Mouse (Mus musculus) embryonic facial prominence, embryonic 14.5 days (tissue): ENCODE results near the gene Slc9a8. TPM values are rescaled to one million over a fixed set of nuclear protein-coding genes. Genes with fewer than 3 reads are reported as not detected.

Experiments used
- ATAC-seq: fragments of 200-750 bp; cut with Nextera tagmentation; 2 replicates; pipeline ENCODE4 v1.8.0; 2017; ENCODE audit warnings: low read depth, moderate number of reproducible peaks, moderate TSS enrichment
- DNase-seq: peaks from one replicate; pipeline ENCODE4 v3.0.0-alpha.2; 2015; ENCODE audit warnings: low spot score
- H3K27ac ChIP-seq: fragments of 300-500 bp; sonication (generic); replicated peaks from 2 replicates; pipeline ENCODE4 v1.5.1; 2014; ENCODE audit warnings: low read depth, mild to moderate bottlenecking, low read length, moderate library complexity
- H3K27me3 ChIP-seq: fragments of 300-500 bp; sonication (generic); replicated peaks from 2 replicates; pipeline ENCODE4 v1.6.1; 2014; ENCODE audit warnings: low read length; ENCODE audit not compliant: control insufficient read depth, insufficient read depth
- H3K36me3 ChIP-seq: fragments of 300-500 bp; sonication (generic); 2 replicates; pipeline ENCODE4 v1.6.1; 2014; ENCODE audit warnings: low read length, mixed read lengths; ENCODE audit not compliant: control insufficient read depth, insufficient read depth
- H3K4me1 ChIP-seq: fragments of 300-500 bp; sonication (generic); 2 replicates; pipeline ENCODE4 v1.6.1; 2014; ENCODE audit warnings: antibody characterized with exemption, low read length; ENCODE audit not compliant: control insufficient read depth, insufficient read depth
- H3K4me2 ChIP-seq: fragments of 300-500 bp; sonication (generic); 2 replicates; pipeline ENCODE4 v1.6.1; 2014; ENCODE audit warnings: low read depth, mild to moderate bottlenecking, low read length, moderate library complexity, mixed read lengths
- H3K4me3 ChIP-seq: fragments of 300-500 bp; sonication (generic); 2 replicates; pipeline ENCODE4 v1.5.1; 2014; ENCODE audit warnings: low read depth, mild to moderate bottlenecking, low read length
- H3K9ac ChIP-seq: fragments of 300-500 bp; sonication (generic); 2 replicates; pipeline ENCODE4 v1.6.1; 2014; ENCODE audit warnings: low read depth, mild to moderate bottlenecking, low read length, moderate library complexity, mixed read lengths
- H3K9me3 ChIP-seq: fragments of 300-500 bp; sonication (generic); 2 replicates; pipeline ENCODE4 v1.6.1; 2016; ENCODE audit warnings: low read length; ENCODE audit not compliant: control insufficient read depth
- WGBS: fragments of 180-500 bp; shearing (Covaris S2); extraction: QIAGEN DNeasy Blood & Tissue Kit; methylation state at CpG from one replicate; pipeline ENCODE4 v1.1.7; 2014; 5-methylcytosine and 5-hydroxymethylcytosine counted together
- polyA plus RNA-seq: library from polyadenylated mRNA; unstranded; fragments of >200 nt; fragmentation: Nextera tagmentation; extraction: Ambion mirVana; gene quantifications from 2 replicates; pipeline ENCODE4 v1.2.1, GENCODE M21; 2014

The Slc9a8 gene
- polyA plus RNA-seq: 13.6 and 17.8 TPM in 2 replicates

DNA sequence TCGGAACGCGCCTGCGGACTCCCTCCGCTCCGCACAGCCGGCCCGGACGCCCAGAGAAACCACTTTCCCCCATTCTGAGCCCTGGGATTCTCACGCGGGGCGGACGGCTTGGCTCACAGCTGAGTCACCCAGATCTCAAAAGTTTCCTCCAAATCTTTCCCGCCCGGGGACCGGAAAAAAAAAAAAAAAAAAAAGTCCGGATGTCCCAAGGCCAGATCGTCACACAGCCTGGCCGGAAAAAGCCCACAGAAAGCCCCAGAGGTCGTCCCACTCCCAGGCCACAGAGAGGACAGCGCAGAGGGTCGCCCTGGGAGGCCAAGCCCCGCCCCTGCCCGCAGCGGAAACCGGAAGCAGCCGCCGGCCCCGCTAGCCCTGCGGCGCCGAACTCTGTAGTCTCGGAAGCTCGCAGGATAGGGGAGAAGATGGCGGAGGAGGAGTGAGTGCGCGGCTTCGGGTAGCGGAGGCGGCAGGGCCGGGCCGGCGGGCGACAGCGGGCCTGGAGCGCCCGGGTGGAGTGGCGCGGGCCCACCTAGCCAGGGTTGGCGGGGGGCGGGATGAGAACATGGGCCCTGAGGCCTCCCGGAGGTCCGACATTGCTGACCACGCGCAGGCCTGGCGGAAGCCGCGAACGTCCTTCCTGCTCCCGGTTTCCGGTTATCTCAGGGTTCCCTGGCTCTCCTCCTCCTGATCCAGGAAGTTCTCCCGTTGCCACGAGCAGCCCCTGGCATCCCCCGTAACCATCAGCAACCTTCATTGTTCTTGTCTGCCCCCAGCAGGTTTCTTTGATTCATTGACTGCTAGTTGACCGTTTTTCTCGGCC lies at the start of gene Slc9a8:
TSS of gene Slc9a8 (plus strand) at position 383 of the 820 bp plus-strand sequence.
- Histone ChIP-seq H3K4me1 (peaks cover 14% of the 10 kb centered on the region), H3K4me3 (peak within 1 kb of the TSS; percentile 82), H3K9ac (peak within 1 kb of the TSS; percentile 97), H3K27ac (peak within 1 kb of the TSS; percentile 98), H3K27me3 (no peaks in the 10 kb centered on the region), H3K36me3 (peaks cover 27% of the 10 kb centered on the region), H3K9me3 (no peaks in the 10 kb centered on the region), H3K4me2 (peak within 1 kb of the TSS; percentile 92)
- WGBS: 0% methylated on average over 51 of the region's 66 CpGs
- ATAC-seq: peak; percentile 97
- peak; percentile 96 for DNase-seq

DNA sequence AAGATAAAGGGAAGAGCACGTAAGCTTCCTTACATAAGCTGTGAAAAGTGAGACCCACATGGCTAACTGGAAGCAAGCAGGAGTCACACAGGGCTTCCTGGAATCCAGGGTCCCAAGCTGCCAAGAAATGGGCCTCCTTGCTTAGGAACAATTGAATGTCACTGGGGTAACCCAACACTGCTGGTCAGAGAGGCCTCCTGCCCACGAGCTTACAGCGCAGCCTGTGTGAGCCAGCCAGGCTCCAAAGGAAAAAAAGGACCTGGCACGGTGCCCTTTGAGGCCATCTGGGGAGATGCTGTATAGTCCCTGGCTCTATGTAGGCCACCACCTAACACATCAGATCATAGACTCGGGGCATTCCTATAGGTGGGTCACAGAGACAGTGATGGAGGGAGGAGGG lies 48.2 kb upstream of the Slc9a8 start:
- ATAC-seq (peak; percentile 87), DNase-seq (peak; percentile 67)
- 69% methylated on average over 5 of the region's 5 CpGs for WGBS
- Histone ChIP-seq H3K9ac (no peak overlapping the region), H3K27me3 (no peaks in the 10 kb centered on the region), H3K9me3 (no peaks in the 10 kb centered on the region), H3K4me2 (no peak overlapping the region), H3K4me3 (no peak overlapping the region), H3K4me1 (0 out of 2 replicates have a peak, but pooled peaks cover 5% of the 10 kb centered on the region), H3K27ac (no peak overlapping the region), H3K36me3 (no peaks in the 10 kb centered on the region)

DNA sequence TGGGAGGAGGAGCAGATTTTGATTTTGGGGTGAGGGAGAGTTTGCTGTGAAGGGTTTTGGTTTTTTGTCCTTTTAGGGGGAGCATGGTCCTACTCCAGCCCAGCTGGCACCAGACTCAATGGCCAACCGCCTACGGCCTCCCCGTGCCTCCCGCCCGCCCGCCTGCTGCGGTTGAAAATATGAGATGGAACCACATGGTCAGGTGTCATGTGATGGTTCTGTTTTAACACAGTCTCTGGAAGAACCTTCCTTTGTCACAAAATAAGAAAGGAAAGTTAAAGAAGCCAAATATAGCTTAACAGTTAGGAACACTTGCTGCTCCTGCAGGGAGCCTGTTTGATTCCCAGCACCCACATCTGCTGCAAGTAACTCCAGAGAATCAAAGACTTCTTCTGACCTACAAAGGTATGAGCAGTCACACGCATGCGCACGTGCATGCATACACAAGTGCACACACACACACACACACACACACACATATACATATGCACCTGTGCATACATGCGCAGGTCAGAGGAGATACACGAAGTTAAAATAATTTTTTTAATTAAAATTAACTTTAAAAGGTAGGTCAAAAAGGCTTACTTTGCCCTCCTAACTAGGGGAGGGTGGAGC lies 47.2 kb upstream of the Slc9a8 start:
- no peaks in the 10 kb centered on the region for H3K36me3 ChIP-seq
- H3K27me3 ChIP-seq: no peaks in the 10 kb centered on the region
- H3K27ac ChIP-seq: no peak overlapping the region
- 0 out of 2 replicates have a peak, but pooled peaks cover 5% of the 10 kb centered on the region for H3K4me1 ChIP-seq
- H3K9ac ChIP-seq: no peak overlapping the region
- DNase-seq (no peak), ATAC-seq (no peak)
- 86% methylated on average over 12 of the region's 12 CpGs for WGBS
- no peak overlapping the region for H3K4me2 ChIP-seq
- no peaks in the 10 kb centered on the region for H3K9me3 ChIP-seq
- no peak overlapping the region for H3K4me3 ChIP-seq

DNA sequence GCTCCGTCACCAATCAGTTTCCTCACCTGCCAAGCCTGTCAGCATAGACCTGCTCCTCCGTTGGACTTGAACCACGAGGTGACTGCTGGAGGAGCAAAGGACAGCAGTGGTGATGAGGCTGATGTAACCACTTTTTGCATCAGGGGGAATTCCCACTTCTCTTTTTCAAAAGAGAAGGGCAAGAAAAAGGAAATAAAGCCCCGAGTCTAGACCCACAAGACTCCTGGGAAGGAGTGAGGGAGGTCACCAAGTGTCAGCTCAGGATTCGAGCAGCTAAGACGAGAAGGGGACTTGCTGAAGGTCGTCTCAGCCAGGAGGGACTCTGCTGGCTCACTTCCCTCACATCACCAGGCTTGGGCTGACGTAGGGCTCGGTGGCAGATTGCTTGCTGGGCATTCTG lies 46.4 kb upstream of the Slc9a8 start:
- H3K27ac ChIP-seq: no peak overlapping the region
- ATAC-seq (no peak), DNase-seq (no peak)
- no peaks in the 10 kb centered on the region for H3K27me3 ChIP-seq
- H3K4me3 ChIP-seq: no peak overlapping the region
- H3K4me1 ChIP-seq: 0 out of 2 replicates have a peak, but pooled peaks cover 5% of the 10 kb centered on the region
- WGBS: 73% methylated on average over 9 of the region's 9 CpGs
- no peaks in the 10 kb centered on the region for H3K9me3 ChIP-seq
- no peak overlapping the region for H3K9ac ChIP-seq
- H3K36me3 ChIP-seq: no peaks in the 10 kb centered on the region
- no peak overlapping the region for H3K4me2 ChIP-seq

DNA sequence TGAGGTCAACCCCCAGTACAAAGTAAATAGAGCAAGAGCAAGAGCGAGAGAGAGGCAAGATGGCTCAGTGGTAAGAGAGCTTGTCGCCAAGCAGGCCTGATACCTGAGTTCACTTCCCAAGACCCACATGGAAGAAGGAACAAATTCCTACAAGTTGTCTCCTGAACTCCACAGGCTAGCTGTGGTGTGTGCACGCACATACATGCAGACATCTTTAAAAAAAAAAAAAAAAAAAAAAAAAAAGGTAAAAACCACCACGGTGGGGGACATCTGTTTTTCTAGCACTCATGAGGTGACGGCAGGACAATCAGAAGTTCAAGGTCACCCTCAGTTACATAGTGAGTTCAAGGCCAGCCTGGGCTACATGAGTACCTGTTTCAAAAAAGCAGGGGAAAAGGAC lies 45.8 kb upstream of the Slc9a8 start:
- H3K27ac ChIP-seq: no peak overlapping the region
- H3K4me1 ChIP-seq: 0 out of 2 replicates have a peak, but pooled peaks cover 5% of the 10 kb centered on the region
- no peaks in the 10 kb centered on the region for H3K27me3 ChIP-seq
- no peak overlapping the region for H3K9ac ChIP-seq
- H3K9me3 ChIP-seq: no peaks in the 10 kb centered on the region
- no peaks in the 10 kb centered on the region for H3K36me3 ChIP-seq
- no peak overlapping the region for H3K4me2 ChIP-seq
- no peak for ATAC-seq
- no peak overlapping the region for H3K4me3 ChIP-seq
- WGBS: 89% methylated on average over 5 of the region's 5 CpGs
- DNase-seq: no peak

DNA sequence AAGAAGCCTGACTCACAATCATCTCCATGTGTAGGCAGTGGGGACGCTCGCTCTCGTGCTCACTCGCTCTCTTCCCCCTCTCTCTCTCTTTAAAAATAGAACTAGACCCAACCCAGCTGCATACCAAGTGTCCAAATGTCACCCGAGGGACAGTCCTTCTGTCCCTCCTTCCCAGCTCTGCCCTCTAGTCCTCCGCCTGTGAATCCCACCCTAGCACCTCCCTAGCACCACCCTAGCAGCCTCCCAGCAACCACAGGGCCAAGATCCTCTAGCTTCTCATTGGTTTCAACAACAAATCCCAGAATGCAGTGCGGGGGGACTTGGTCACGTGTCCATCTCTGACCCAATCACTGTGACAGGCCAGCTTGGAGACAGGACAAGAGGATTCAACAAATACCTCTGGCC lies 45.4 kb upstream of the Slc9a8 start:
- no peak overlapping the region for H3K27ac ChIP-seq
- WGBS: 71% methylated on average over 8 of the region's 8 CpGs
- ATAC-seq: 0 out of 2 replicates have a peak, but pooled peaks have one; percentile 48
- H3K9ac ChIP-seq: no peak overlapping the region
- DNase-seq: peak; percentile 55
- 0 out of 2 replicates have a peak, but pooled peaks cover 5% of the 10 kb centered on the region for H3K4me1 ChIP-seq
- no peaks in the 10 kb centered on the region for H3K36me3 ChIP-seq
- no peaks in the 10 kb centered on the region for H3K27me3 ChIP-seq
- no peak overlapping the region for H3K4me3 ChIP-seq
- no peaks in the 10 kb centered on the region for H3K9me3 ChIP-seq
- H3K4me2 ChIP-seq: no peak overlapping the region

DNA sequence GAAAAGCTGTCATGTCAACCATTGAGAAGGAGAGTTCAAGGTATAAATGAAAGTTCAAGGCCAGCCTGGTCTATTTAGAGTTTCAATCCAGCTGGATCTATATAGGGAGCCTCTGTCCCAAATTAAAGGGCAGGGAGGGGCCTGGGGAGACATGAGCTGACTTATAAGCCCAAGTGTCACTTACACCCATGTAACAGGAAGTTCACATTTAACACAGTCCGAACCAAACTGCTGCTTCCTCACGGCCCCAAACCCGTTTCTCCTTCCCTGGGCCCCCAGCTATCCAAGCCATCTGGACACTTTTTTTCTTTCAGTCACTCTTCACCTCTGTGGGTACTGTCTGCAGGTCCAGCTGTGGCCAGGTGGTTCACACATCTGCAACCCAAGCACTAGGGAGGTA lies 43.8 kb upstream of the Slc9a8 start:
- 33% methylated on average over 3 of the region's 3 CpGs for WGBS
- DNase-seq: no peak
- no peak overlapping the region for H3K4me3 ChIP-seq
- no peak overlapping the region for H3K9ac ChIP-seq
- no peaks in the 10 kb centered on the region for H3K36me3 ChIP-seq
- H3K27me3 ChIP-seq: no peaks in the 10 kb centered on the region
- no peak for ATAC-seq
- H3K9me3 ChIP-seq: no peaks in the 10 kb centered on the region
- H3K4me1 ChIP-seq: 0 out of 2 replicates have a peak, but pooled peaks cover 5% of the 10 kb centered on the region
- no peak overlapping the region for H3K4me2 ChIP-seq
- no peak overlapping the region for H3K27ac ChIP-seq

DNA sequence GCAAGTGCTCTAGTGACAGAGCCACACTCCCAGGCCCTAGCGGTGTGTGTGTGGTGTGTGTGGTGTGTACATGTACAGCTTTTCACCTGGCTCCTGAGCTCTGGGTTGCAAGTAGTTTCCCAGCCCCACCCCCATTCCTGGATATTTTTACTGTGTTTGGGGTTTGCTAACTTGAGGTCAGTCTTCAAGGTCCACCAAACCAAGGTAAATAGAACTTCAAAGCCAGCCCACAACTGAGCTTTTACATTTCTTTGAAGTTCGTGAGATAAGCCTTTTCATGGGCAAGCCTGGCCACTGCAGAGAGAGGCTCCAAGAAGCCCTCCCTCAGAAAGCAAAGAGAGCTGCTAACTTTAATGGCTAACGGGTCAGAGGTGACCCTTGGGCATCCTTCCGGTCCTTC lies 42.5 kb upstream of the Slc9a8 start:
- Histone ChIP-seq H3K4me1 (no peaks in the 10 kb centered on the region), H3K27ac (no peak overlapping the region), H3K36me3 (no peaks in the 10 kb centered on the region), H3K4me3 (no peak overlapping the region), H3K27me3 (no peaks in the 10 kb centered on the region), H3K9ac (no peak overlapping the region), H3K9me3 (no peaks in the 10 kb centered on the region), H3K4me2 (no peak overlapping the region)
- no peak for ATAC-seq
- DNase-seq: no peak
- 49% methylated on average over 4 of the region's 4 CpGs for WGBS
